Mouse (Mus musculus): ENCODE data around the gene Pcbp3. TPM values are rescaled to one million over a fixed set of nuclear protein-coding genes. Genes with fewer than 3 reads are reported as not detected.
"Not testable (repeated sequence)": the region's sequence is repeated elsewhere in the genome, so short reads cannot be mapped to it uniquely, and the experiment has no call there.

The Pcbp3 gene
- polyA plus RNA-seq, 1 experiment from 2014 or later: 49.3 TPM

GRCm38 (mm10) chr10:76779225-76779624 lies 182.5 kb downstream of the Pcbp3 start:
- Histone ChIP-seq H3K4me1 (no peaks in the 10 kb centered on the region), H3K27me3 (no peaks in the 10 kb centered on the region), H3K9me3 (replicated peaks) (no peaks in the 10 kb centered on the region), H3K4me3 (no peak overlapping the region), H3K36me3 (ENCODE audit: poor library complexity, severe bottlenecking) (no peaks in the 10 kb centered on the region), H3K27ac (no peak overlapping the region), H3K4me2 (no peak overlapping the region), H3K9ac (no peak overlapping the region)
- WGBS: 88% methylated on average over 5 of the region's 5 CpGs
- no peak for ATAC-seq

GRCm38 (mm10) chr10:76771624-76772023 lies 190.1 kb downstream of the Pcbp3 start:
- Histone ChIP-seq H3K9ac (no peak overlapping the region), H3K27me3 (no peaks in the 10 kb centered on the region), H3K27ac (no peak overlapping the region), H3K4me3 (no peak overlapping the region), H3K9me3 (replicated peaks) (no peaks in the 10 kb centered on the region), H3K36me3 (ENCODE audit: poor library complexity, severe bottlenecking) (peaks cover 15% of the 10 kb centered on the region), H3K4me1 (no peaks in the 10 kb centered on the region), H3K4me2 (no peak overlapping the region)
- ATAC-seq: no peak
- WGBS: 90% methylated on average over 3 of the region's 3 CpGs

GRCm38 (mm10) chr10:76771086-76771485 lies 190.6 kb downstream of the Pcbp3 start:
- Histone ChIP-seq H3K27ac (no peak overlapping the region), H3K4me3 (no peak overlapping the region), H3K9ac (no peak overlapping the region), H3K4me2 (no peak overlapping the region), H3K4me1 (no peaks in the 10 kb centered on the region), H3K36me3 (ENCODE audit: poor library complexity, severe bottlenecking) (peaks cover 20% of the 10 kb centered on the region), H3K9me3 (replicated peaks) (no peaks in the 10 kb centered on the region), H3K27me3 (no peaks in the 10 kb centered on the region)
- WGBS: 45% methylated on average over 5 of the region's 5 CpGs
- ATAC-seq: no peak

GRCm38 (mm10) chr10:76769581-76769980 lies 192.1 kb downstream of the Pcbp3 start:
- Histone ChIP-seq H3K4me2 (no peak overlapping the region), H3K4me3 (no peak overlapping the region)

GRCm38 (mm10) chr10:76766196-76766595 lies 195.5 kb downstream of the Pcbp3 start:
- Histone ChIP-seq H3K27ac (no peak overlapping the region), H3K36me3 (ENCODE audit: poor library complexity, severe bottlenecking) (peaks cover 30% of the 10 kb centered on the region), H3K4me1 (no peaks in the 10 kb centered on the region), H3K27me3 (no peaks in the 10 kb centered on the region), H3K9ac (no peak overlapping the region), H3K4me2 (no peak overlapping the region), H3K9me3 (replicated peaks) (no peaks in the 10 kb centered on the region), H3K4me3 (no peak overlapping the region)
- ATAC-seq: no peak
- 83% methylated on average over 1 of the region's 1 CpGs for WGBS

More at GRCm38 (mm10) chr10:76769581-76769980, 192.1 kb downstream of the Pcbp3 start:
- no peaks in the 10 kb centered on the region for H3K4me1 ChIP-seq
- 91% methylated on average over 6 of the region's 6 CpGs for WGBS
- H3K36me3 ChIP-seq (ENCODE audit: poor library complexity, severe bottlenecking): peaks cover 26% of the 10 kb centered on the region
- H3K27me3 ChIP-seq: no peaks in the 10 kb centered on the region
- ATAC-seq: no peak
- H3K9me3 ChIP-seq (replicated peaks): no peaks in the 10 kb centered on the region
- H3K9ac ChIP-seq: no peak overlapping the region
- no peak overlapping the region for H3K27ac ChIP-seq

GRCm38 (mm10) chr10:76764927-76765326 lies 196.8 kb downstream of the Pcbp3 start:
- Histone ChIP-seq H3K4me3 (no peak overlapping the region), H3K9me3 (replicated peaks) (no peaks in the 10 kb centered on the region), H3K4me1 (no peaks in the 10 kb centered on the region), H3K27me3 (no peaks in the 10 kb centered on the region), H3K4me2 (no peak overlapping the region), H3K9ac (no peak overlapping the region), H3K27ac (no peak overlapping the region), H3K36me3 (ENCODE audit: poor library complexity, severe bottlenecking) (peaks cover 24% of the 10 kb centered on the region)
- WGBS: 97% methylated on average over 4 of the region's 4 CpGs
- no peak for ATAC-seq

GRCm38 (mm10) chr10:76763016-76763415 lies 198.7 kb downstream of the Pcbp3 start:
- no peaks in the 10 kb centered on the region for H3K27me3 ChIP-seq
- no peak overlapping the region for H3K4me2 ChIP-seq
- no peaks in the 10 kb centered on the region for H3K4me1 ChIP-seq
- no peak overlapping the region for H3K9ac ChIP-seq
- H3K27ac ChIP-seq: no peak overlapping the region
- H3K9me3 ChIP-seq (replicated peaks): no peaks in the 10 kb centered on the region
- no peak overlapping the region for H3K4me3 ChIP-seq
- no peak for ATAC-seq
- WGBS: 96% methylated on average over 12 of the region's 12 CpGs
- H3K36me3 ChIP-seq (ENCODE audit: poor library complexity, severe bottlenecking): peaks cover 27% of the 10 kb centered on the region

GRCm38 (mm10) chr10:76762411-76762810 lies 199.3 kb downstream of the Pcbp3 start:
- Histone ChIP-seq H3K9me3 (replicated peaks) (no peaks in the 10 kb centered on the region), H3K4me3 (no peak overlapping the region), H3K9ac (no peak overlapping the region), H3K36me3 (ENCODE audit: poor library complexity, severe bottlenecking) (peaks cover 26% of the 10 kb centered on the region), H3K4me1 (no peaks in the 10 kb centered on the region), H3K4me2 (no peak overlapping the region), H3K27me3 (no peaks in the 10 kb centered on the region), H3K27ac (no peak overlapping the region)
- WGBS: 91% methylated on average over 7 of the region's 7 CpGs
- ATAC-seq: no peak

GRCm38 (mm10) chr10:76759878-76760277 lies 201.8 kb downstream of the Pcbp3 start:
- Histone ChIP-seq H3K27ac (no peak overlapping the region), H3K4me2 (no peak overlapping the region), H3K9me3 (replicated peaks) (no peaks in the 10 kb centered on the region), H3K27me3 (no peaks in the 10 kb centered on the region), H3K9ac (no peak overlapping the region), H3K4me3 (no peak overlapping the region), H3K4me1 (no peaks in the 10 kb centered on the region), H3K36me3 (ENCODE audit: poor library complexity, severe bottlenecking) (peaks cover 8% of the 10 kb centered on the region; the same call in 1 of the 2 replicates)
- 96% methylated on average over 5 of the region's 5 CpGs for WGBS
- no peak for ATAC-seq

GRCm38 (mm10) chr10:76753640-76754039 lies 208.0 kb downstream of the Pcbp3 start:
- ATAC-seq: no peak
- Histone ChIP-seq H3K27me3 (no peaks in the 10 kb centered on the region), H3K4me1 (no peaks in the 10 kb centered on the region), H3K36me3 (ENCODE audit: poor library complexity, severe bottlenecking) (no peaks in the 10 kb centered on the region), H3K9ac (no peak overlapping the region), H3K4me3 (no peak overlapping the region), H3K9me3 (replicated peaks) (peaks cover 2% of the 10 kb centered on the region; the same call in 1 of the 2 replicates), H3K4me2 (no peak overlapping the region), H3K27ac (no peak overlapping the region)
- WGBS: 88% methylated on average over 3 of the region's 3 CpGs

GRCm38 (mm10) chr10:76744267-76744666 lies 217.4 kb downstream of the Pcbp3 start:
- not testable (repeated sequence) for H3K4me2 ChIP-seq; H3K27ac ChIP-seq; H3K4me1 ChIP-seq; H3K27me3 ChIP-seq; H3K9me3 ChIP-seq (replicated peaks); ATAC-seq; H3K36me3 ChIP-seq (ENCODE audit: poor library complexity, severe bottlenecking); H3K4me3 ChIP-seq; H3K9ac ChIP-seq
- 62% methylated on average over 11 of the region's 11 CpGs for WGBS

GRCm38 (mm10) chr10:76736764-76737163 lies 224.9 kb downstream of the Pcbp3 start:
- Histone ChIP-seq H3K27ac (no peak overlapping the region), H3K9ac (no peak overlapping the region), H3K27me3 (no peaks in the 10 kb centered on the region), H3K4me1 (peaks cover 12% of the 10 kb centered on the region), H3K4me2 (no peak overlapping the region), H3K4me3 (no peak overlapping the region), H3K9me3 (replicated peaks) (no peaks in the 10 kb centered on the region), H3K36me3 (ENCODE audit: poor library complexity, severe bottlenecking) (no peaks in the 10 kb centered on the region)
- ATAC-seq: no peak
- 70% methylated on average over 8 of the region's 8 CpGs for WGBS

GRCm38 (mm10) chr10:76734979-76735378 lies 226.7 kb downstream of the Pcbp3 start:
- 4% methylated on average over 4 of the region's 4 CpGs for WGBS
- H3K9me3 ChIP-seq (replicated peaks): no peaks in the 10 kb centered on the region
- no peak overlapping the region for H3K4me3 ChIP-seq
- H3K27me3 ChIP-seq: no peaks in the 10 kb centered on the region
- no peak overlapping the region for H3K9ac ChIP-seq
- peaks cover 12% of the 10 kb centered on the region for H3K4me1 ChIP-seq
- ATAC-seq: peak; percentile 79
- H3K4me2 ChIP-seq: no peak overlapping the region
- no peak overlapping the region for H3K27ac ChIP-seq
- no peaks in the 10 kb centered on the region for H3K36me3 ChIP-seq (ENCODE audit: poor library complexity, severe bottlenecking)
